Mouse (Mus musculus) liver, embryonic 14.5 days (tissue): ENCODE data around the gene Dlgap1. TPM values are rescaled to one million over a fixed set of nuclear protein-coding genes. Genes with fewer than 3 reads are reported as not detected.

ENCODE experiments used
- ATAC-seq: fragments of 200-750 bp; cut with Nextera tagmentation; 2 replicates; pipeline ENCODE4 v1.8.0; 2017; ENCODE audit warnings: moderate number of reproducible peaks, mild to moderate bottlenecking, moderate library complexity; ENCODE audit not compliant: insufficient read depth
- DNase-seq, 3 experiments: peaks; one replicate each; pipeline ENCODE4 v3.0.0-alpha.2; 2012 to 2013; ENCODE audit warnings: low read depth in 3 of 3, low spot score in 3 of 3
- H3K27ac ChIP-seq: fragments of 300-500 bp; sonication (generic); 2 replicates; pipeline ENCODE4 v1.5.1; 2014; ENCODE audit warnings: moderate library complexity, mild to moderate bottlenecking, control low read depth, inconsistent platforms
- H3K27me3 ChIP-seq: fragments of 300-500 bp; sonication (generic); 2 replicates; pipeline ENCODE4 v1.6.1; 2014; ENCODE audit warnings: mild to moderate bottlenecking, low read length, moderate library complexity; ENCODE audit not compliant: control insufficient read depth, insufficient read depth
- H3K36me3 ChIP-seq: fragments of 300-500 bp; sonication (generic); replicated peaks from 2 replicates; pipeline ENCODE4 v1.6.1; 2014; ENCODE audit warnings: low read depth; ENCODE audit not compliant: control insufficient read depth, insufficient read depth
- H3K4me1 ChIP-seq, 2 experiments: fragments of 200-500 bp in 1 of 2; fragments of 300-500 bp in 1 of 2; sonication (generic) in 1 of 2; replicated peaks; 2 replicates each; pipeline ENCODE4 v1.6.1; 2012 to 2014; ENCODE audit warnings: antibody characterized with exemption in 1 of 2, inconsistent platforms in 1 of 2, low read length in 1 of 2; ENCODE audit not compliant: control insufficient read depth in 2 of 2, insufficient read depth in 2 of 2
- H3K4me2 ChIP-seq: fragments of 300-500 bp; sonication (generic); 2 replicates; pipeline ENCODE4 v1.6.1; 2014; ENCODE audit warnings: low read depth, mild to moderate bottlenecking, control low read depth, moderate library complexity
- H3K4me3 ChIP-seq, 2 experiments: fragments of 200-500 bp in 1 of 2; fragments of 300-500 bp in 1 of 2; sonication (generic) in 1 of 2; 2 replicates each; pipeline ENCODE4 v1.5.1; 2012 to 2014; ENCODE audit warnings: low read depth in 2 of 2, low read length in 2 of 2, mild to moderate bottlenecking in 2 of 2, control low read depth in 1 of 2, inconsistent platforms in 1 of 2, moderate library complexity in 1 of 2; ENCODE audit not compliant: insufficient read depth in 1 of 2
- H3K9ac ChIP-seq: fragments of 300-500 bp; sonication (generic); replicated peaks from 2 replicates; pipeline ENCODE4 v1.6.1; 2014; ENCODE audit warnings: mild to moderate bottlenecking, control low read depth, moderate library complexity
- H3K9me3 ChIP-seq: fragments of 300-500 bp; sonication (generic); 2 replicates; pipeline ENCODE4 v1.6.1; 2016; ENCODE audit warnings: low read length, mixed read lengths; ENCODE audit not compliant: control insufficient read depth
- CTCF ChIP-seq: IDR thresholded peaks from 2 replicates; pipeline ENCODE4 v1.5.1; 2016; ENCODE audit warnings: antibody characterized with exemption, low read depth, control low read depth
- EP300 ChIP-seq: IDR thresholded peaks from 2 replicates; pipeline ENCODE4 v1.6.1; 2016; ENCODE audit warnings: antibody characterized with exemption, low read depth
- WGBS: fragments of 180-500 bp; shearing (Covaris S2); extraction: QIAGEN DNeasy Blood & Tissue Kit; methylation state at CpG from one replicate; pipeline ENCODE4 v1.1.7; 2014; ENCODE audit not compliant: insufficient replicate concordance; 5-methylcytosine and 5-hydroxymethylcytosine counted together
- polyA plus RNA-seq, 2 experiments: library from polyadenylated mRNA; depleted of rRNA in 1 of 2; stranded (reverse) in 1 of 2; unstranded in 1 of 2; fragments of >200 nt; fragmentation: Nextera tagmentation in 1 of 2; extraction: Ambion mirVana in 1 of 2; gene quantifications; 2 replicates each; pipeline versions ENCODE4 v1.2.1 to v1.2.3; 2012 to 2014

Dlgap1 gene
- polyA plus RNA-seq, 2 experiments, result 0.01 TPM; not detected in 1

- no peak overlapping the region for H3K4me2 ChIP-seq
- H3K36me3 ChIP-seq, result no peaks in the 10 kb centered on the region
- TF ChIP-seq CTCF, result no peak
- no peak for ATAC-seq
- 33% methylated on average over 7 of the region's 7 CpGs for WGBS
- H3K4me1 ChIP-seq, result no peaks in the 10 kb centered on the region
- no peak for DNase-seq
- no peak overlapping the region for H3K4me3 ChIP-seq
- H3K9me3 ChIP-seq, result no peaks in the 10 kb centered on the region
- H3K9ac ChIP-seq, result no peak overlapping the region
- H3K27me3 ChIP-seq, result no peaks in the 10 kb centered on the region
- no peak overlapping the region for H3K27ac ChIP-seq
Measured at GRCm38 (mm10) chr17:70528196-70529187, 559.6 kb downstream of the Dlgap1 start.

GRCm38 (mm10) chr17:70534321-70534720, 565.4 kb downstream of the Dlgap1 start:
- ATAC-seq (no peak), DNase-seq (no peak)
- Histone ChIP-seq H3K4me3 (no peak overlapping the region), H3K27ac (no peak overlapping the region), H3K4me1 (no peaks in the 10 kb centered on the region), H3K4me2 (no peak overlapping the region), H3K27me3 (no peaks in the 10 kb centered on the region), H3K36me3 (no peaks in the 10 kb centered on the region), H3K9ac (no peak overlapping the region), H3K9me3 (no peaks in the 10 kb centered on the region)
- 50% methylated on average over 3 of the region's 3 CpGs for WGBS
- TF ChIP-seq EP300, result no peak
- no peak for TF ChIP-seq CTCF

- H3K27me3 ChIP-seq, result no peaks in the 10 kb centered on the region
- DNase-seq (no peak), ATAC-seq (no peak)
- H3K9me3 ChIP-seq, result no peaks in the 10 kb centered on the region
- H3K36me3 ChIP-seq, result no peaks in the 10 kb centered on the region
- no peak overlapping the region for H3K9ac ChIP-seq
- WGBS, result 57% methylated on average over 4 of the region's 4 CpGs
- H3K27ac ChIP-seq, result no peak overlapping the region
- H3K4me1 ChIP-seq, result no peaks in the 10 kb centered on the region
- no peak overlapping the region for H3K4me3 ChIP-seq
- H3K4me2 ChIP-seq, result no peak overlapping the region
- TF ChIP-seq EP300 (no peak), CTCF (no peak)
Measured at GRCm38 (mm10) chr17:70541816-70542215, 572.9 kb downstream of the Dlgap1 start.

GRCm38 (mm10) chr17:70550793-70551192, 581.9 kb downstream of the Dlgap1 start:
- Histone ChIP-seq H3K4me1 (no peaks in the 10 kb centered on the region), H3K4me2 (no peak overlapping the region), H3K27me3 (no peaks in the 10 kb centered on the region), H3K9ac (no peak overlapping the region), H3K27ac (no peak overlapping the region), H3K36me3 (no peaks in the 10 kb centered on the region), H3K4me3 (no peak overlapping the region), H3K9me3 (no peaks in the 10 kb centered on the region)
- no peak for ATAC-seq
- no peak for TF ChIP-seq EP300
- TF ChIP-seq CTCF, result no peak
- 64% methylated on average over 4 of the region's 4 CpGs for WGBS
- DNase-seq, result no peak

DNA sequence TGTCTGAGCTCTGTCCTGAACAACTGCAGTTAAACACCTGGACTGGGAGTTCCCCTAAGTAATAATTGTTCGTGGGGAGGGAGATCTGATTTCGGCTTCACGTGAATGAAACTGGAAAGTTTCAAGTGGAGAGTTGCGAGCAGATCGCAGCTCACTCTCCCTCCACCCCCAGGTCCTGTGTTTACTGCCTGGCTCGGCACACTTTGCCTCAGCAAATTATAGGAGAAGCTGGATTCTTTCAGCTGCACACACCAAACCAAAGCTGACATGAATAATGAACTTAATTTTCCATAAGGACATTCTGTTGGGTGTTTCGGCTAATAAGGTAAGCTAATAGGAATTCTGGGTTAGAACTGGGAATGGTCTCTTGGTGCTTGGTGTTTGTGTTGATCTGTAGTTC, 592.7 kb downstream of the Dlgap1 start:
- H3K36me3 ChIP-seq, result no peaks in the 10 kb centered on the region
- no peak for DNase-seq
- H3K27ac ChIP-seq, result no peak overlapping the region
- H3K9me3 ChIP-seq, result no peaks in the 10 kb centered on the region
- no peak overlapping the region for H3K4me3 ChIP-seq
- no peak for ATAC-seq
- 65% methylated on average over 7 of the region's 7 CpGs for WGBS
- no peaks in the 10 kb centered on the region for H3K27me3 ChIP-seq
- no peak overlapping the region for H3K4me2 ChIP-seq
- H3K9ac ChIP-seq, result no peak overlapping the region
- H3K4me1 ChIP-seq, result no peaks in the 10 kb centered on the region
- no peak for TF ChIP-seq EP300
- no peak for TF ChIP-seq CTCF
